Mouse (Mus musculus) heart, postnatal 0 days (tissue): ENCODE measurements around the gene Acbd3.

Experiments
- CTCF ChIP-seq: IDR thresholded peaks from 2 replicates; pipeline ENCODE4 v1.5.1; 2016; ENCODE audit warnings: antibody characterized with exemption, control low read depth, low read depth
- EP300 ChIP-seq: IDR thresholded peaks from 2 replicates; pipeline ENCODE4 v1.6.1; 2016; ENCODE audit warnings: antibody characterized with exemption, low read depth

GRCm38 (mm10) chr1:180783580-180783928 is 57.7 kb downstream of the Acbd3 start:
- TF ChIP-seq CTCF (no peak), EP300 (no peak)
